Mouse (Mus musculus): ENCODE measurements around the gene E2f8.

DNA sequence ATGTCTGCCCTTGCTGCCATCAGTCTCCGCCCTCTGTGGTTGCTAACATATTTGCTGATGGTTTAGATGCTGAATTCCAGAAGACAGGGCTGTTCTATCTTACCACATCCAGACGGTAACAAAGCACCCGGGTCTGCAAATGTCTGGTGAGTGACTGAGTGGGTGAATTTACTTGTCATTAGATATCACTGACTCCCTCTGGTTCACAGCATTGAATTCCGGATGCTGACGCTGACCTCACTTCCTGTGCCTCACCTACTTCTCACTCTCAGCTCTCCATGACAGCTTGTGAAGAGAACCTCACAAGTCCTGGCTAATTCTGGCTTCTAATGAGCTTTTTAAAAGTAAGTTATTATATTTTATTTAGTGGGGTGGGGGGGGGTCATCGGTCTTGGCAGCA lies 44.4 kb downstream of the E2f8 start:
- TF ChIP-seq CTCF (IDR thresholded peaks at IDR 0.05 in 2 of 3, conservative IDR thresholded peaks at IDR 0.05 in 1 of 3; ENCODE audit: control insufficient read depth in 1 of 3, insufficient read depth in 1 of 3, low read depth in 2 of 3, low read length in 3 of 3, poor library complexity in 1 of 3, severe bottlenecking in 1 of 3) (no peak), RCOR1 (IDR thresholded peaks at IDR 0.05; ENCODE audit: low read depth, low read length) (no peak)

Data from MEL (cell line).